Mouse (Mus musculus): ENCODE results near the gene Smco1.

DNA sequence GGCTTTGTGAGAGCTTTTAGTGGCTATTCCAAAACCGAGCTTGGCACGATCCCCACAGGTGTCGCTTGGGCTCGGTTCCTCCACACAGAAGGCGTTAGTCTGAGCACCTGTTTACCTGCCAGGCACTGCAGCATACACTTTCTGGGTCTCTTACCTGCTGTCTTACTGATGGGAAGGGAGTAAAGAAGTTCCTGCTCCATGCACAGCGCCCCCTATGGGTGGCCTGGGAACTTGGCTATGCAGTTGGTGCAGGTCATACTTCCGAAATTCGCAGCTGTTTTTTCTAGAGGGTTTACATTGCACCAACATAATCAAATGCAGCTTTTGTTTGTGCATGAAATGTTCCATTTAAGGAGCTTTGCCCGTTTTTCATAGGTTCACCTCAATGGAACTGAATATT is 2.1 kb downstream of the Smco1 start:
- TF ChIP-seq ZC3H11A (IDR thresholded peaks at IDR 0.05; ENCODE audit: borderline replicate concordance, low read depth, low read length) (no peak), ZNF384 (IDR thresholded peaks at IDR 0.05; ENCODE audit: low read depth, low read length) (no peak), MAFK (IDR thresholded peaks at IDR 0.05; ENCODE audit: insufficient read depth, low read depth, low read length) (no peak)

Measured in ES-E14 (cell line).